Mouse (Mus musculus) thymus, adult 2 months (tissue): ENCODE data around the gene Slc25a44. TPM values are rescaled to one million over a fixed set of nuclear protein-coding genes. Genes with fewer than 3 reads are reported as not detected.

Source experiments
- DNase-seq: peaks from one replicate; pipeline ENCODE4 v3.0.0; 2021
- H3K27ac ChIP-seq: fragments of 200-500 bp; 2 replicates; pipeline ENCODE4 v1.5.1; 2012; ENCODE audit warnings: low read length, control low read depth; ENCODE audit not compliant: control insufficient read depth, insufficient read depth
- H3K27me3 ChIP-seq: fragments of 200-500 bp; 2 replicates; pipeline ENCODE4 v1.6.1; 2012; ENCODE audit warnings: mild to moderate bottlenecking, low read length, moderate library complexity, mixed read lengths; ENCODE audit not compliant: control insufficient read depth, insufficient read depth
- H3K36me3 ChIP-seq: fragments of 200-500 bp; 2 replicates; pipeline ENCODE4 v1.6.1; 2012; ENCODE audit warnings: mild to moderate bottlenecking, low read length, moderate library complexity; ENCODE audit not compliant: control insufficient read depth, insufficient read depth
- H3K4me1 ChIP-seq: fragments of 200-500 bp; replicated peaks from 2 replicates; pipeline ENCODE4 v1.6.1; 2012; ENCODE audit warnings: low read length; ENCODE audit not compliant: control insufficient read depth, insufficient read depth
- H3K4me3 ChIP-seq: fragments of 200-500 bp; 2 replicates; pipeline ENCODE4 v1.5.1; 2012; ENCODE audit warnings: mild to moderate bottlenecking, low read length, control low read depth, moderate library complexity; ENCODE audit not compliant: control insufficient read depth, insufficient read depth
- CTCF ChIP-seq: fragments of 200-500 bp; IDR thresholded peaks from 2 replicates; pipeline ENCODE4 v1.5.1; 2012; ENCODE audit warnings: mild to moderate bottlenecking, control low read depth, low read length, moderate library complexity, borderline replicate concordance; ENCODE audit not compliant: control insufficient read depth, poor library complexity, insufficient read depth; ENCODE audit errors: extremely low read depth
- POLR2A ChIP-seq: fragments of 200-500 bp; IDR thresholded peaks from 2 replicates; pipeline ENCODE4 v1.6.1; 2012; ENCODE audit warnings: mild to moderate bottlenecking, low read length, control low read depth, moderate library complexity; ENCODE audit not compliant: control insufficient read depth, poor library complexity, insufficient read depth; ENCODE audit errors: extremely low read depth
- WGBS: fragments of 180-500 bp; shearing (Covaris S2); methylation state at CpG from one replicate; pipeline ENCODE4 v1.1.7; 2018; 5-methylcytosine and 5-hydroxymethylcytosine counted together
- polyA plus RNA-seq: library from polyadenylated mRNA; depleted of rRNA; stranded (reverse); fragments of >200 nt; gene quantifications from 2 replicates; pipeline ENCODE4 v1.2.3, GENCODE M21; 2012

Gene Slc25a44
- polyA plus RNA-seq, 1 experiment, result 32.5 TPM

DNA sequence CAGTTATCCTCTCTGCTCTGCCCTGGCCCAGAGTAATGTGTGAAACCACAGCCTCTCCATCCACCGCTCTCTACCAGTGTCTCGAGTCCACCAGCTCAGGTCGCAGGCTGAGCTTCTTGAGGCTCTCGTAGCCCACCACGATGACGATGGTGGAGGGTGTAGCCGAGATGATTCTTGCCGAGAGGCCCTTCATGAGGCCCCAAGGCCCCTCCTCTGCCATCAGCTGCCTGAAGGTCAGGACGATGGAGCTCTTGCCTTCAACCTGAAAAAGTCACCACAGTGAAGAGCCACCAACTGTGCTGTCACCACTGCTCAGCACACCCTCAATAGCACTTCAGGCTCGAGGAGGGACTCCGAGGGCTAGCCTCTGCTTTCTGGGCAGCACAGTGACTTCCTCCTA, 12.3 kb downstream of the Slc25a44 start:
- TF ChIP-seq POLR2A (no peak), CTCF (no peak)
- WGBS, result 94% methylated on average over 11 of the region's 11 CpGs
- Histone ChIP-seq H3K27ac (no peak overlapping the region), H3K27me3 (no peaks in the 10 kb centered on the region), H3K4me3 (no peak overlapping the region), H3K36me3 (peaks cover 21% of the 10 kb centered on the region), H3K4me1 (peaks cover 13% of the 10 kb centered on the region)
- no peak for DNase-seq

DNA sequence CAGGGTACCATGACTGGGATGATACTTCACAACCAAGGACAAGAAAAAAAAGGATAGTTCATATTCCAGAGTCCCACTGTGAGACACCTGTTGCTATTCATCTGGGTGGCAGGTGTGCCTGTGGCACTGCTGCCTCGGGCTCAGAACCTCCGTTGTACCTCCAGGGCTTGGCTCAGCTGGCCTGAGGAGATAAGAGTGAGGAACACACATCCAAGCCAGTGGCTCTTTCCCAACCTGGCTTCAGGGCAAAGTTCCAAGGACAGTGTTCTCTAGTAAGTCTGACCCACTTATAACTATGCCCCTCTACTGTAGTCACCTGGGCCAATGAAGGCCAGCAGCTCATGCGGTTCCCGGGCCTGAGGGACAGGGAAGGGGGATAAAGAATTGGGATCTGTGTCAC, 13.3 kb downstream of the Slc25a44 start:
- H3K4me1 ChIP-seq, result peaks cover 13% of the 10 kb centered on the region

DNA sequence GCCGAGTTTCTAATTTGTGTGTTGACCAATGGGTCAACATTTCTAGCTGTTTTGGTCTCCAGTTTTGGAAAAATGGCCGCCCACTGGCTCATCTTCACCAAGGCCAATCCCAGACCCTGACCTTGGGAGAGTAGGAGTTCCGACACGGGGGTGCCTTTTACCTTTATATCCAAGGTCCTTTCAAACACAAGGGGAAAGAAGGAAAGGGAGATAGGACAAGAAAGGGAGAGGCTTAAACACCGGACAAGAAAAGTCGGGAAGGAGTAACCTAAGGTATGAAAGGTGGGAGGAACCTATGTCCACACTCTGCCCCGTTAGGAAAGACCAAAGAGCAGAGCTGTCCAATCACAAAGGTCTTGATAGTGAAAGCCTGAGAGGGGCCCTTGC, 14.3 kb downstream of the Slc25a44 start:
- Histone ChIP-seq H3K4me1 (peaks cover 13% of the 10 kb centered on the region), H3K27me3 (no peaks in the 10 kb centered on the region), H3K36me3 (peaks cover 3% of the 10 kb centered on the region; the same call in 1 of the 2 replicates), H3K27ac (peak overlapping the region; percentile 51; the same call in 1 of the 2 replicates), H3K4me3 (peak overlapping the region; percentile 6; the same call in 1 of the 2 replicates)
- TF ChIP-seq CTCF (no peak), POLR2A (no peak)
- peak; percentile 18 for DNase-seq
- WGBS, result 50% methylated on average over 7 of the region's 7 CpGs

More for the DNA sequence above, 13.3 kb downstream of the Slc25a44 start:
- no peaks in the 10 kb centered on the region for H3K27me3 ChIP-seq
- no peak for DNase-seq
- peaks cover 13% of the 10 kb centered on the region; the same call in 1 of the 2 replicates for H3K36me3 ChIP-seq
- 89% methylated on average over 4 of the region's 4 CpGs for WGBS
- no peak overlapping the region for H3K27ac ChIP-seq
- TF ChIP-seq CTCF (no peak), POLR2A (no peak)
- no peak overlapping the region for H3K4me3 ChIP-seq

DNA sequence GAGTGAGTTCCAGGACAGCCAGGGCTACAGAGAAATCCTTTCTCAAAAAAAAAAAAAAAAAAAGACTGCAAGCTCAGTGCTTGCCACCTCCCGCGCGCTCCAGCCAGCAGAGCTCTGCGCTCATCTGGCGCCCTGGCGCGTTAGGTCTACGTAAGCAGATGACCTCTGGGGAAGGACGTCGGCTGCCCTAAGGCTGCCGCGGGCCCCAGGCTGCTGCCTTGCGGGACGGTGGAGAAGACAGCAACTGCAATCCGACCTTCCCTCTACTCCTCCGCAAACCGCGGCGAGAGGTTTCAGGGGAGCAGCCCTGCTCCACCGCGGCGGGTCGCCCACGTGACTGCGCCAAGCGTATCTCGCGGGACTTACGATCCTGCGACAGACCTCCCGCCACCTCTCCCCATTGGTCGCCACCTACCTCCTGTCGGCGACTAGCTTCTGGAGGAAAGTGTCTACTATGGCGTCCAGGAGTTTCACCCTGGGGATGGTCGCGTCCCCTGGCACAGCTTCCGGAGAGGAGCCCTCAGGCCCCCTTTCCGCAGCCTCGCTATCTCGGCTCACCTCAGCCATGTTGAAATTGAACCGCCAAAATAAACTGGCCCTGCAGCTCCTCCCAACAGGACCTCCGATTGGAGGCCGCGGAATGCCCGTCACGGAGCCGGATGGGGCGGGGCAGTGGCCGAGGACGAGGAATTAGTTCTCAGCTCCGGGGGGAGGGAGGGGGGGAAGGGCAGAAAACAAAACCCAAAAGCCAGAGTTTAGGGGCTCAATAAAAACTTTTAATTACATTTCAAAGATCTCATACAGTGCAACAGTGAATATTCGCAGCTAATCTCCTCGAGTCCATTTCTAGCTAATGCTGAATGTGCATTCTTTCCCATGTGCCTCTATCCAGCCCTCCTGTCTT, 14.9 kb downstream of the Slc25a44 start, which contains the start of gene Pmf1:
Pmf1 (minus strand) TSS at position 591 of the 904 bp plus-strand sequence.
- TF ChIP-seq CTCF, result peak; percentile 54; the same call in 1 of the 2 replicates
- TF ChIP-seq POLR2A, result peak; percentile 92
- WGBS, result under 1% methylated on average over 54 of the region's 54 CpGs
- H3K36me3 ChIP-seq, result peaks cover 3% of the 10 kb centered on the region; the same call in 1 of the 2 replicates
- H3K27ac ChIP-seq, result peak within 1 kb of the TSS; percentile 82
- H3K4me1 ChIP-seq, result peaks cover 13% of the 10 kb centered on the region
- peak; percentile 92 for DNase-seq
- no peaks in the 10 kb centered on the region for H3K27me3 ChIP-seq
- peak within 1 kb of the TSS; percentile 90 for H3K4me3 ChIP-seq

DNA sequence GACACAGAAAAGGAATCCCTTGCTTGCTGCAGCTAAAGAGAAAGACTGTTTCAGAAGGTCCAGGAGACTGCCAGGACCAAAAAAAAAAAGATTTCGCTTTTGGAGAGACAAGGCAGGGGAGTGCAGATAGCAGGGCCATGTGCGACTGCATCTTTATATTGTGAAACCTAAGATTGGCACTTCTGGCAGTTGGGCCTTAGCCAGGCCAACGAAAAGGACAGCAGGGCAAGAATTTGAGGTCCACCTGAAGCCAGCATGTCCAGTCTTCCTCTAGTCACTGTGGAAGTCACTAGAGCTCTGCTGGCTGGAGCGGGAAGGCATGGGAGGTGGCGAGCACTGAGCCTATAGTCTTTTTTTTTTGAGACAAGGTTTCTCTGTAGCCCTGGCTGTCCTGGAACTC, 16.0 kb downstream of the Slc25a44 start:
- H3K27ac ChIP-seq, result no peak overlapping the region
- H3K4me1 ChIP-seq, result peaks cover 13% of the 10 kb centered on the region
- TF ChIP-seq POLR2A, result no peak
- TF ChIP-seq CTCF, result no peak
- peak overlapping the region; percentile 90; the same call in 1 of the 2 replicates for H3K4me3 ChIP-seq
- H3K36me3 ChIP-seq, result peaks cover 3% of the 10 kb centered on the region; the same call in 1 of the 2 replicates
- H3K27me3 ChIP-seq, result no peaks in the 10 kb centered on the region
- DNase-seq, result no peak
- 72% methylated on average over 5 of the region's 5 CpGs for WGBS

DNA sequence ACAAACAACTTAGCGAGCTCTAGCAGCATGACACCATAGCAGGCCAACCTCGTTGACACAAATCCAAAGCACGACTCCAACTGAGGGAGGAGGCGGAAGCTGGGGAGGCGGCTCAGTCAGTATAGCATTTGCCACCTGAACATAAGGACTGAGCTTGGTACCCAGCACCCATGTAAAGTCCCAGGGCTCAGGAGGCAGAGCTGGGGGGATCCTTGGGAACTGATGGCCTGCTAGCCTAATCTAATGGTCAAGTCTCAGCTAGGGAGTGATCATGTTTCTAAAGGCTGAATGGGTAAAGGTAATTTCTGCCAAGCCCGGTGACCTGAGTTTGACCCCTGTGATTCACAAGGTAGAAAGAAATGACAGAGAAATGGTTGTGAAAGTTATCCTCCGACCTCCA, 17.4 kb downstream of the Slc25a44 start:
- no peak for TF ChIP-seq POLR2A
- no peak for TF ChIP-seq CTCF
- peaks cover 15% of the 10 kb centered on the region for H3K4me1 ChIP-seq
- H3K27ac ChIP-seq, result no peak overlapping the region
- peaks cover 2% of the 10 kb centered on the region; the same call in 1 of the 2 replicates for H3K36me3 ChIP-seq
- H3K4me3 ChIP-seq, result no peak overlapping the region
- no peak for DNase-seq
- H3K27me3 ChIP-seq, result no peaks in the 10 kb centered on the region
- 83% methylated on average over 7 of the region's 7 CpGs for WGBS
